Mouse (Mus musculus): Measurements from ENCODE around the gene Polr3gl. TPM values are rescaled to one million over a fixed set of nuclear protein-coding genes. Genes with fewer than 3 reads are reported as not detected.
A peak's percentile ranks its signal among the peaks of the same experiment; 100 is the strongest.

The Polr3gl gene
- polyA plus RNA-seq, 1 experiment from 2014 or later, result 12.9 TPM

- peak; percentile 100 for TF ChIP-seq CTCF (IDR thresholded peaks at IDR 0.05; ENCODE audit: low read depth)
- no peak for TF ChIP-seq EP300 (IDR thresholded peaks at IDR 0.05; ENCODE audit: low read depth)
- no peaks in the 10 kb centered on the region for H3K9me3 ChIP-seq (ENCODE audit: low read length)
- H3K4me1 ChIP-seq (ENCODE audit: insufficient read depth), result peaks cover 33% of the 10 kb centered on the region
- peak; percentile 55 for ATAC-seq
- peak overlapping the region; percentile 16 for H3K4me3 ChIP-seq (ENCODE audit: low read depth, low read length)
- peak overlapping the region; percentile 61 for H3K4me2 ChIP-seq (ENCODE audit: low read depth, low read length)
- WGBS (ENCODE audit: insufficient replicate concordance), result 4% methylated on average over 16 of the region's 16 CpGs
- peak overlapping the region; percentile 50; the same call in 1 of the 2 replicates for H3K27ac ChIP-seq (ENCODE audit: low read depth)
- H3K9ac ChIP-seq (replicated peaks), result no peak overlapping the region; the same call in none of the 2 replicates
- H3K27me3 ChIP-seq (ENCODE audit: insufficient read depth, low read length), result no peaks in the 10 kb centered on the region
- no peaks in the 10 kb centered on the region; the same call in 1 of the 2 replicates for H3K36me3 ChIP-seq (replicated peaks; ENCODE audit: insufficient read depth, low read length)
- peak; percentile 93 for DNase-seq
Observed at GRCm38 (mm10) chr3:96579885-96580454, 14.0 kb downstream of the Polr3gl start.

GRCm38 (mm10) chr3:96579239-96579750, 14.7 kb downstream of the Polr3gl start:
- DNase-seq (no peak), ATAC-seq (no peak)
- Histone ChIP-seq H3K4me1 (ENCODE audit: insufficient read depth) (peaks cover 38% of the 10 kb centered on the region), H3K27ac (ENCODE audit: low read depth) (peak overlapping the region; percentile 50; the same call in 1 of the 2 replicates), H3K9me3 (ENCODE audit: low read length) (no peaks in the 10 kb centered on the region), H3K4me3 (ENCODE audit: low read depth, low read length) (peak overlapping the region; percentile 16), H3K36me3 (replicated peaks; ENCODE audit: insufficient read depth, low read length) (no peaks in the 10 kb centered on the region; the same call in 1 of the 2 replicates), H3K9ac (replicated peaks) (no peak overlapping the region; the same call in 1 of the 2 replicates), H3K27me3 (ENCODE audit: insufficient read depth, low read length) (no peaks in the 10 kb centered on the region), H3K4me2 (ENCODE audit: low read depth, low read length) (peak overlapping the region; percentile 61; the same call in 1 of the 2 replicates)
- no peak for TF ChIP-seq CTCF (IDR thresholded peaks at IDR 0.05; ENCODE audit: low read depth)
- no peak for TF ChIP-seq EP300 (IDR thresholded peaks at IDR 0.05; ENCODE audit: low read depth)
- 60% methylated on average over 4 of the region's 4 CpGs for WGBS (ENCODE audit: insufficient replicate concordance)

- DNase-seq (no peak), ATAC-seq (no peak)
- Histone ChIP-seq H3K4me3 (ENCODE audit: low read depth, low read length) (no peak overlapping the region), H3K27me3 (ENCODE audit: insufficient read depth, low read length) (no peaks in the 10 kb centered on the region), H3K27ac (ENCODE audit: low read depth) (peak overlapping the region; percentile 50; the same call in 1 of the 2 replicates), H3K4me2 (ENCODE audit: low read depth, low read length) (no peak overlapping the region), H3K36me3 (replicated peaks; ENCODE audit: insufficient read depth, low read length) (no peaks in the 10 kb centered on the region; the same call in 1 of the 2 replicates), H3K4me1 (ENCODE audit: insufficient read depth) (peaks cover 42% of the 10 kb centered on the region), H3K9ac (replicated peaks) (no peak overlapping the region), H3K9me3 (ENCODE audit: low read length) (no peaks in the 10 kb centered on the region)
- TF ChIP-seq CTCF (IDR thresholded peaks at IDR 0.05; ENCODE audit: low read depth) (no peak), EP300 (IDR thresholded peaks at IDR 0.05; ENCODE audit: low read depth) (no peak)
- 82% methylated on average over 12 of the region's 12 CpGs for WGBS (ENCODE audit: insufficient replicate concordance)
Observed at GRCm38 (mm10) chr3:96578561-96579238, 15.3 kb downstream of the Polr3gl start.

GRCm38 (mm10) chr3:96577566-96577965, 16.4 kb downstream of the Polr3gl start:
- 68% methylated on average over 4 of the region's 4 CpGs for WGBS (ENCODE audit: insufficient replicate concordance)

GRCm38 (mm10) chr3:96576690-96577541, 17.1 kb downstream of the Polr3gl start, which contains the start of gene Gm16253:
TSS of gene Gm16253 (plus strand) at chr3:96576984.
- DNase-seq (peak; percentile 89), ATAC-seq (peak; percentile 81)
- Histone ChIP-seq H3K4me2 (ENCODE audit: low read depth, low read length) (peak within 1 kb of the TSS; percentile 77), H3K9me3 (ENCODE audit: low read length) (no peaks in the 10 kb centered on the region), H3K27me3 (ENCODE audit: insufficient read depth, low read length) (no peaks in the 10 kb centered on the region), H3K9ac (replicated peaks) (peak within 1 kb of the TSS; percentile 61), H3K4me3 (ENCODE audit: low read depth, low read length) (peak within 1 kb of the TSS; percentile 30), H3K4me1 (ENCODE audit: insufficient read depth) (peaks cover 44% of the 10 kb centered on the region), H3K36me3 (replicated peaks; ENCODE audit: insufficient read depth, low read length) (no peaks in the 10 kb centered on the region; the same call in 1 of the 2 replicates), H3K27ac (ENCODE audit: low read depth) (peak within 1 kb of the TSS; percentile 92)
- 19% methylated on average over 17 of the region's 17 CpGs for WGBS (ENCODE audit: insufficient replicate concordance)
- TF ChIP-seq CTCF (IDR thresholded peaks at IDR 0.05; ENCODE audit: low read depth) (peak; percentile 45), EP300 (IDR thresholded peaks at IDR 0.05; ENCODE audit: low read depth) (peak; percentile 35)

More at GRCm38 (mm10) chr3:96577566-96577965, 16.4 kb downstream of the Polr3gl start:
- H3K27ac ChIP-seq (ENCODE audit: low read depth), result peak overlapping the region; percentile 92
- H3K4me2 ChIP-seq (ENCODE audit: low read depth, low read length), result no peak overlapping the region
- ATAC-seq (no peak), DNase-seq (no peak)
- no peaks in the 10 kb centered on the region for H3K9me3 ChIP-seq (ENCODE audit: low read length)
- 0 out of 2 replicates have a peak overlapping the region, but pooled peaks have one; percentile 8 for H3K9ac ChIP-seq (replicated peaks)
- no peaks in the 10 kb centered on the region; the same call in 1 of the 2 replicates for H3K36me3 ChIP-seq (replicated peaks; ENCODE audit: insufficient read depth, low read length)
- no peak for TF ChIP-seq CTCF (IDR thresholded peaks at IDR 0.05; ENCODE audit: low read depth)
- no peak for TF ChIP-seq EP300 (IDR thresholded peaks at IDR 0.05; ENCODE audit: low read depth)
- peaks cover 42% of the 10 kb centered on the region for H3K4me1 ChIP-seq (ENCODE audit: insufficient read depth)
- H3K27me3 ChIP-seq (ENCODE audit: insufficient read depth, low read length), result no peaks in the 10 kb centered on the region
- no peak overlapping the region for H3K4me3 ChIP-seq (ENCODE audit: low read depth, low read length)
